Mouse (Mus musculus): ENCODE measurements at regions not wholly inside any gene's neighbourhood (a gene's known extent, or its start where the extent isn't known, plus 50 kb on each side); places are given as distances from the start of the nearest gene placed in this dataset.

DNA sequence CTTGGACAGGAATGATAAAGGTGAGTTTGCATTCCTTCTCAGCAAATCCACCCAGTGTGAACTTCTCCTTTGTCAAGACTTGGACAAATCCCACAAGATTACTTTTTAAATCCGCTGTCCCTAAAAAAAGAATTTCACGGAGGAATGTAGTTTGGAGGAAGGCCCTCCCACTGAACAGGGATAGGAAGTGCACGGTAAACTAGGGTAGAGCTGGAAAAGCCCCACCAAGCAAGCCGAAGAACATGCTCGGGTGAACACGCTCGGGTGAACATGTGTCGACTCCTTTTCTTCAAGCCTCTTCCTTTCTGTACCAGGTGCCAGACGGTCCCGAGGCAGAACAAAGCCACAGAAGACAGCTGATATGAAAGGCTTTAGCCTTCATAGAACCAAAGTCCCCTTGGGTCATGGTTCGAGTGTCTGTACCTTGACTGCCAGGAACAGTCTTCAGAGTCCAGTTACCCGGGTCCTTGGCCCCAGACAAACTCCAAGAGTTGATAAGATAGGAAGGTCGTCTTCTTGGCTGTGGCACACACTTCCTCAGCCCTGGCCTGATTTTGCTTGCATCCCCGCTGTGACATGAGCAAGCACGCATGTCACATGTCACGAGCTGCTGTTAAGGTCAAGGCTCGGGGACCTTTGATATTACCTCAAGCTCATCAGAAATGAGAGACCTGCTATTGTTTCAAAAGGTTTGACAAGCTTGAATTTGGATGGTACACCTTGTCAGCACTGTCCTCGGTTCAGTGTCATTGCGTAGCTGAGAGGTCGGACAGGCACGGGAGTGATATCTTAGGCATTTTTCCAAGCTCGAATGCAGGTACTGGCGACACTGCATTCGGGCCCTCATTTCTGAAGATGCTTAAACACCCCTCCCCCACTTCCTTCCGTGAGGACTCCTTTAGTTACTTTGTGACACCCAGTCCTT is 51.5 kb upstream of the Ryk start:
- DNase-seq (ENCODE audit: extremely low read depth, low read depth) = no peak

DNA sequence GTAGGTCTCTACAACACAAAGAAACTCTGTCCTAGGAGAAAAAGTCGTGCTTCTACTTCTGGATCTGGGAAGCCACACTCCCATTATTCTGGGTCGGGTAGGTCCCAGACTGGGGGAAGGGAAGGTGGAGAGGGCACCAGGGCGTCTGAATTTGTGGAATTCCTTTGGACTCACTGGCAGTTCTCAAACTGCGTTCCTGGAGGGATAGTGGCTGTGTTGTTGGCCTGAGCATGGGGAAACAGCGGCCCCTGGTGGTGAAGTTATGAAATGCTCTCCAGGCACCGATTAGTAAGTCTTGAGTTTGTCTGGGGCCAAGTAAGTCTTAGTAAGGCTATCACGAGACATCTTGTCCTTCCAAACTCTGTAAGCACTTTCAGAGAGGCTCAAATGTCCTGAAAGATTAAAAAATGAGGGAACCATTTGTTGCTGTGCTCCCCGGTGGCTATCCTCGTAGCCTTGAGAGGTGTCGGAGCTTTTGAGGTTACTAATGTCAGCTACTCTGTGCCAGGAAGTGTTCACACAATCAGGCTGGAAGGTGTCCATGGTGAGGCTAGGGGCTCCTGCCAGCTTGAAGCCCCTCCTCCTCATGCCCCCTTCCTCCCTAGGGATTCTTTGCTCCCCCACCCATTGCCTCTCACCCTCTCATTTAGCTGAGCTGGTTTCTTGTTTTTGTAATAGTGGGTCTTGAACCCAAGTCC is 50.2 kb upstream of the Ryk start:
- DNase-seq (ENCODE audit: extremely low read depth, low read depth) = peak; percentile 41

All from MEL-GATA-1-ER (cell line).